Mouse (Mus musculus): ENCODE measurements around the gene Spata45.
A peak's percentile ranks its signal among the peaks of the same experiment; 100 is the strongest.

Spata45 gene

GRCm38 (mm10) chr1:191041352-191041751, 4.9 kb downstream of the Spata45 start:
- DNase-seq (ENCODE audit: low spot score in 2 of 2): no peak

- DNase-seq (ENCODE audit: low spot score in 2 of 2): no peak
Observed at GRCm38 (mm10) chr1:191042106-191042505, 5.7 kb downstream of the Spata45 start.

- no peak for DNase-seq (ENCODE audit: low spot score in 2 of 2)
Observed at GRCm38 (mm10) chr1:191042688-191043087, 6.2 kb downstream of the Spata45 start.

- DNase-seq (ENCODE audit: low spot score in 2 of 2): no peak
Observed at GRCm38 (mm10) chr1:191045264-191045663, 8.8 kb downstream of the Spata45 start.

GRCm38 (mm10) chr1:191046231-191046824, 9.9 kb downstream of the Spata45 start:
- no peak for DNase-seq (ENCODE audit: low spot score in 2 of 2)

GRCm38 (mm10) chr1:191053555-191053954, 17.1 kb downstream of the Spata45 start:
- DNase-seq (ENCODE audit: low spot score in 2 of 2): no peak

- no peak for DNase-seq (ENCODE audit: low spot score in 2 of 2)
Observed at GRCm38 (mm10) chr1:191054870-191055532, 18.6 kb downstream of the Spata45 start.

GRCm38 (mm10) chr1:191055533-191055873, 19.1 kb downstream of the Spata45 start:
- DNase-seq (ENCODE audit: low spot score in 2 of 2): no peak

GRCm38 (mm10) chr1:191057461-191057860, 21.0 kb downstream of the Spata45 start:
- no peak for DNase-seq (ENCODE audit: low spot score in 2 of 2)

- DNase-seq (ENCODE audit: low spot score in 2 of 2): no peak
Observed at GRCm38 (mm10) chr1:191062241-191062780, 25.9 kb downstream of the Spata45 start.

- DNase-seq (ENCODE audit: low spot score in 2 of 2): peak; percentile 65 to 90
Observed at GRCm38 (mm10) chr1:191062781-191063485, 26.5 kb downstream of the Spata45 start, which contains the start of the genes Tatdn3 and Nsl1. Tatdn3 (minus strand) TSS chr1:191062932. Nsl1 (plus strand) TSS chr1:191063012.

GRCm38 (mm10) chr1:191063700-191064099, 27.3 kb downstream of the Spata45 start:
- no peak for DNase-seq (ENCODE audit: low spot score in 2 of 2)

GRCm38 (mm10) chr1:191064535-191064934, 28.1 kb downstream of the Spata45 start:
- no peak for DNase-seq (ENCODE audit: low spot score in 2 of 2)

- DNase-seq (ENCODE audit: low spot score in 2 of 2): no peak
Observed at GRCm38 (mm10) chr1:191065188-191065587, 28.7 kb downstream of the Spata45 start.

GRCm38 (mm10) chr1:191068377-191068776, 31.9 kb downstream of the Spata45 start:
- no peak for DNase-seq (ENCODE audit: low spot score in 2 of 2)

- no peak for DNase-seq (ENCODE audit: low spot score in 2 of 2)
Observed at GRCm38 (mm10) chr1:191070259-191070658, 33.8 kb downstream of the Spata45 start.

GRCm38 (mm10) chr1:191071613-191072012, 35.2 kb downstream of the Spata45 start:
- no peak for DNase-seq (ENCODE audit: low spot score in 2 of 2)

GRCm38 (mm10) chr1:191072329-191072913, 36.0 kb downstream of the Spata45 start:
- no peak for DNase-seq (ENCODE audit: low spot score in 2 of 2)

- peak in 1 of 2 experiments; percentile 51 for DNase-seq (ENCODE audit: low spot score in 2 of 2)
Observed at GRCm38 (mm10) chr1:191073001-191073400, 36.6 kb downstream of the Spata45 start.

- no peak for DNase-seq (ENCODE audit: low spot score in 2 of 2)
Observed at GRCm38 (mm10) chr1:191073486-191073885, 37.0 kb downstream of the Spata45 start.

- DNase-seq (ENCODE audit: low spot score in 2 of 2): no peak
Observed at GRCm38 (mm10) chr1:191075199-191075883, 38.9 kb downstream of the Spata45 start.

- DNase-seq (ENCODE audit: low spot score in 2 of 2): no peak
Observed at GRCm38 (mm10) chr1:191083230-191083629, 46.8 kb downstream of the Spata45 start.
